Mouse (Mus musculus) CD4-positive, CD25-positive, alpha-beta regulatory T cell, adult 4 months (primary cell): ENCODE measurements around the gene Fam107b. TPM values are rescaled to one million over a fixed set of nuclear protein-coding genes. Genes with fewer than 3 reads are reported as not detected.
A peak's percentile ranks its signal among the peaks of the same experiment; 100 is the strongest.

Experiments
- ATAC-seq: one replicate; pipeline ENCODE4 v1.8.0; 2017
- polyA plus RNA-seq, 2 experiments: library from polyadenylated mRNA; unstranded; fragments of 100-300 nt; shearing (Covaris generic); gene quantifications; one replicate each; pipeline ENCODE4 v1.2.1; 2017

The Fam107b gene
- polyA plus RNA-seq, 2 experiments from 2014 or later = 204 to 239 TPM

- ATAC-seq = no peak
Measured at GRCm38 (mm10) chr2:3740670-3741069, 170.4 kb downstream of the Fam107b start.

- peak; percentile 31 for ATAC-seq
Measured at GRCm38 (mm10) chr2:3742519-3742918, 172.2 kb downstream of the Fam107b start.

DNA sequence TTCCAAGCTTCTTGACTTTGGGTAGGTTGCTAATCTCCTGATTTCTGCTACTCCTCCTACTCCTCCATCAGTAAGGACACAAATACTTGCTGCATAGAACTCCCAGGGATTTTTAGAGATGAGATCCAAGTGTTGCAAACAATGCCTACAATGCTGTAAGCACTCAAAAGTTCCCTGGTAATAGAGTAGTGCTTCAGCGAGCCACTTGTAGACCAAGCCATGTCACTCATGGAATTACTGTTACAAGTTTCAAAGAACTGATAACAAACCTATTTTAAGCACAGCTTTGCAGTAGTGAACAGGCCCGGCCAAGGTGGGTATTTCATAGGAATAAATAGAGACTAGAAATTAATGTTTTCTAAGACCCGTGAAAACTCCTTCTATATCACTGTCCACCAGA, 174.8 kb downstream of the Fam107b start:
- no peak for ATAC-seq

GRCm38 (mm10) chr2:3745910-3746606, 175.8 kb downstream of the Fam107b start:
- no peak for ATAC-seq

GRCm38 (mm10) chr2:3748714-3749503, 178.6 kb downstream of the Fam107b start:
- ATAC-seq = peak; percentile 0

DNA sequence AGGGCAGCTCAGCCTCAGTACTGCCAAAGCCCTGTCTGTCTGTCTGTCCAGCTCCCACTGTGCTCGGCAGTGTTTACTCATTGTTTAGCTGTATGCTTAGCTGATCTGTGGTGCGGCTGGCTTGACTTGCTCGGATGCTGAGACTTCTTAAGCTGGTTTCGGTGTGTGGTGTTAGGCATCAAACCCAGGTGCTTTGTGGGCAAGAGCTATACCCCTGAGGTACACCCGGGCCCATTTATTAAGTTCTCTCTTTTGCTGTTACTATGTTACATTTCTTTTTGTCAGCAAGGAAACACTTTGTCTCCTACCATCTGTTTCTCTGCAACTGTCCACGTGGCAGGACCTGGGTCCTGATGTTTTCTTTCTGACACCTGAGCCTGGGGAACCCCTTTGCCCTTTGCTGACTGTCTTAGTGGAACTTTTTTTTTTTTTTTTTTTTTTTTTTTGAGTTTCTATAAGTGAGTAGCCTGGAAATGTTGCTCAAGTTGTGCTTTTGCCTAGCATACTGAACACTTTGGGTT, 179.3 kb downstream of the Fam107b start:
- ATAC-seq = peak; percentile 30

GRCm38 (mm10) chr2:3750126-3750525, 179.8 kb downstream of the Fam107b start:
- peak; percentile 39 for ATAC-seq

- no peak for ATAC-seq
Measured at GRCm38 (mm10) chr2:3752365-3752764, 182.1 kb downstream of the Fam107b start.

DNA sequence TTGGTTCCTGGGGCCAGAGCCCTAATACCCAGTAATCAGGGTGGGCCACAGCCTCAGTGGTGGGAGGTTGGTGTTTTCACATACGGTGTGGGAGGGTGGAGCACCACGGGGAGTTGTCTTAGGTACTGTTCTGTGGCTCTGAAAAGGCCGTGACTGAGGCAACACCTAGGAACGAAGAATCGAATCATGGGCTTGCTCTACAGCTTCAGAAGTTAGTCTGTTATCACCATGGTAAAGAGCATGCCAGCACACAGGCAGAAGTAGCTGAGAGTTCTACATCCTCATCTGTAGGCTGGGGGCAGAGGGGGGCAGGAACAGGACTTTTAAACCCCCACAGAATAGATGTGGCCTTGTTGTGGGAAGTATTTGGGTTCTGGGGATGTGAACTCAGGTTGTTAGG, 182.6 kb downstream of the Fam107b start:
- ATAC-seq = peak; percentile 4

DNA sequence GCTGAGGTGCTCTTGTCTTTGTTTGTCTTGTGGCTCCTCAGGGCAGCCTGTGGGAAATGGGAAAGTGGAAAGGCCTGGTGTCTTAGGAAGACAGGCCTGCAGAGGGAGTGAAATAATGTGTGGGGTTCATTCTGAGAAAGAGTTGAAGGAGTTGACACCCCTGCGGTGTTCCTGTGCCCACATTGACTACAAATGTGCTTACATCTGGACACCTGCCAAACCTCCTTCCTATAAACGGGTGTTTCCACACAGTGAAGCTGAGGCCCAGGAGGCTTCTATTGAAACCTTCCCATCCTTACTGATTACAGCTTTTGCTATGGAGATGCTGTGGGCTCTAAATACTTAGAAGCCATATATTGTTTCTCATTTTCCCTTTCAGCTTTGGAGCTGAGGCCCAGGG, 183.5 kb downstream of the Fam107b start:
- peak; percentile 48 for ATAC-seq

DNA sequence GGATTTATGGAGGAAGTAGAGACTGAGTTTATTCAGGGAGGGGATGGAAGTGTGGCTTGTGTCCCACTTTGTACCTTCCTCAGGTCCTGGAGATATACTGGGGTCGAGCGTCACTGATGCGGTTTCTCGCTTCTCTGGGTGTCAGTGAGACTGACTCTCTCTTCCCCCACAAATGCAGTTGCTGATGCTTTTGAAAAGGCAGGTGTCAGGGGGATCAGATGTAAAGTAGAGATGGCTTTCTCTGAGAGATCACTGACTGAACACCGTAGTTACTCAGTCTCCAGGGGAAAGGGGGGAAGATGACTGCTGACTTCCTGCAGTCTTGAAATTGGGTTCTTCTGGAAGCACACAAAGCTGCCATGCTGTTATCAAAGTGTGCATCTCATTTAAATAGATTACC, 185.6 kb downstream of the Fam107b start:
- ATAC-seq = no peak

DNA sequence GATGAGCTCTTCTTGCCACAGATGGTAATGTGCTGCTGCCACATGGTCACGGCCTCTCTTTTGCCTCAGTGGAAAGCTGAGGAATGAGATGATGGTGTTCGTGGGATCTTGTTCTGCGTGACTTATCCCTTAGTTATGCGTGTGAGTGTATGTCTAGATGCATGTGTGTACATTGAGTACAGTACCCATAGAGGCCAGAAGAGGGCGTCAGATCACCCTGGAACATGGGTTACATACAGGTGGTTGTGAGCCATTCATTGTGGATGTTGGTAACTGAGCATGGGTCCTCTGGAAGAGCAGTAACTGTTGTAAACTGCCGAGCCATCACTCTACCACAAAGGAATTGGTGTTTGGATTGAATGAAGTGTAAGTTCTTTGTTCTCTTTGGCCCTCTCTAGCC, 188.1 kb downstream of the Fam107b start:
- no peak for ATAC-seq

GRCm38 (mm10) chr2:3760234-3760836, 190.0 kb downstream of the Fam107b start:
- no peak for ATAC-seq

- ATAC-seq = peak; percentile 46
Measured at GRCm38 (mm10) chr2:3764136-3764535, 193.8 kb downstream of the Fam107b start.

DNA sequence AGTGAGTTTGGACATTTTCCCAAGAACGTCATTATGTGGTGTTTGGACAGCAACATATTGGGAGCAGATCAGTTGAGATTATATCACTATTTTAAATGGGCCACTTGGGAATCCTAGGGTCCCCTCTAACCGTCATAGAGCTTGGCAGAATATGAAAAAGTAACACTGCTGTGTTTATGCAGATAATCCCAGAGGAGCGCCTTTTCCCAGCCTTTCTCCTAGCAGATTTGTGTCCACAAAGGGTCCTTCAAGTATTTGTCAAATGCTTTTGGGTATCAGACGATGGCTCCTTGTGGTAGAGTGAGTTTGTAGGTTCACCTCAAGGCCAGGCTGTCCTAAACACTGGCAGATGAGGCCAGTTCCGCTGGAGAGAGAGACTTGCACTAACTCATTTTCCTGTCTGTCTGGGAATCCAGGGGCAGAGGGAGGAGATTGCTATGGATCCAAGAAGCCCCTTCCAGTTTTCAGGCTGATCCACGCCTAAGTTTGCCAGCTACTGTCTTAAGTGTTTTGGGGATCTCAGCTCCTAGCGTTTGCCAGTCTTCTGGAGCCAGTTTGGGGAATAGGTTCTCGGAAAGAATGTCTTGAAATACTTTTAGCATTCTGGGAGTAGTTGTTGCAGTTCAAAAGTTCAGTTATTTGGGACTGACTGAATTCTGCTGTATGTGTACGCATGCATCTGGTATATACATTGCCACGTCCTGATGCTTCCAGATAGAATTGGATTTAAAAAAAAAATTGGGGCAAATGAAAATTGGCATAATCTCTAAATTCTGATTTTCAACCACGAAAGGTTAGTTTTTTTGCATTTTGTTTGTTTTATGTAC, 195.9 kb downstream of the Fam107b start:
- ATAC-seq = no peak

DNA sequence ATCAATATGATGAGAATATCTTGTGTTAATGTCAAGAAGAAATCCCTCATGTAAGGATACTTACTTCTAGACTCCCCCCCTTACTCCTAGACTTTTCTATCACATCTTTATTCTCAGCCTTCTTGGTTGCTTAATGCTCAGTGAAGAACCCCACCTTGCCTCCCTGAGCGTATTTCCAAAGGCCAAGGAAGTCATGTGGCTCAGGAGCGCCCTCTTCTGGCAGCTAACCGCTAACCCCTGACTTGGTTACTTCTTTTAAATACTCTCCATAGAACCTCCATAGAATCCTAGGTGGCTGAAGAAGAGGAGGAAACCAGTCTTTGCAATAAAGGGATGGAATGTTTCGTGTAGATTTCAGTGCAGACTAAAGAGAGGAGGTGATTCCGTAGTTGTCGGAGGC, 199.0 kb downstream of the Fam107b start:
- peak; percentile 70 for ATAC-seq

DNA sequence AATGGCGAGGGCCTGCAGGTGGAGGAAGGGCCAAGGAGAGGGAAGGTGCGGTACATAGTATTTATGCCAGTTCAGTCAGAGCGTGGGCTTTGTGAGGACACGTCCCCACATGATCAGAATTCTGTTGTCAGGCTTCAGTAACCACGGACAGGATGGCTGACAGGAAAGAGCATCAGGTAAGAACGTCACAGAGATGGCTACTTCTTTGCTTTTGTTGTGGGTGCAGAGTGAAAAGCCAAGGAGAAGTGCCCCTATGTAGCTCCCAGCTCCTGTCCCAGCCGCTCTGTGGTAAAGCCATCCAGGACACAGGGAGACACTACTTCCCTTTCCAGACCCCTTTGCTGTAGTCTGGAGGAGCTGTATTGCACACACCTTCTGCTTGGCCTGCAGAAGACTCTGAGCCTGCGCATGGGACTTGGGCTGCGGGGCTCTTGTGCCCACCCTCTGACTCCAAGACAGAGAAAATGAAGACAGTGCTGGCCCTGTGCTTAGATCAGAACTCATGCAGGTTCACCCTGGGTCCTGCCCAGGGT, 199.6 kb downstream of the Fam107b start:
- no peak for ATAC-seq

- no peak for ATAC-seq
Measured at GRCm38 (mm10) chr2:3770383-3770782, 200.1 kb downstream of the Fam107b start.

DNA sequence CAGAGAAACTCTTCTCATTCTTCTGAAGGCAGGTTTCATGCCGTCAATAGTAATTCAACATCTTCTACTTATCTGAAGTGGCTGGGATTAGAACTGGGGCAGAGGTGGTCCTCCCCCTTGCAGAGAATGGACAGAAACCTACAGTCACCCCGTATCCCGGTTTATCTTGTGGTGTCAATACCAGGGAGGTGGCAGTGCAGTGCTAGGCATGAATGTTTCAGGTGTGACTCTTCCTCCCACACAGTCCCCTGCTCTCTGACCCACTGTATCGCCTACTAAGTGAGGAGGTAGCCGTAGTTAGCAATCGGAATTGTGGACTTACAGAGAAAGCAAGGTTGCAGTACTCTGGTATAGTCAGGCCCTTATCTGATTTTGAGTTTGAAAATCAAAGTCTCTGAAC, 201.2 kb downstream of the Fam107b start:
- ATAC-seq = no peak

DNA sequence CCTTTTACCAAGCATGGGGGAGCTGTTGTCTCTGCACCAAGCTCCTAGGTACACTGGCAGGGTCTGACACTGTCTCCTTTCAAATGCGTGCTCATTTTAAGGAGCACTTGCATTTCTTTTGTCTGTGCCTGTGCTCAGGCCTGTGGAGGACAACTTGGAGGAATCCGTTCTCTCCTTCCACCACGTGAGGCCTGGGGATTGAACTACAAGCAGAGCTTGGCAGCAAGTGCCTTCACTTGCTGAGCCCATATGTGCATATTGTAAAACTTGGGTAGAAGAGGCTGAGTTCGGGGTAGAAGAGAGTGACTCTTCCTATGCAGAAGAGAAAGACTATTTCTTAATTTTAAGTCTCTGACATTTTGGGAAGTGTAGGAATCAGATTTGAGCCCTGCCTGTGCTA, 202.8 kb downstream of the Fam107b start:
- no peak for ATAC-seq

GRCm38 (mm10) chr2:3775569-3775968, 205.3 kb downstream of the Fam107b start:
- no peak for ATAC-seq

GRCm38 (mm10) chr2:3776045-3776444, 205.8 kb downstream of the Fam107b start:
- no peak for ATAC-seq
